Mouse (Mus musculus): Measurements from ENCODE around the gene Hoxa9.

DNA sequence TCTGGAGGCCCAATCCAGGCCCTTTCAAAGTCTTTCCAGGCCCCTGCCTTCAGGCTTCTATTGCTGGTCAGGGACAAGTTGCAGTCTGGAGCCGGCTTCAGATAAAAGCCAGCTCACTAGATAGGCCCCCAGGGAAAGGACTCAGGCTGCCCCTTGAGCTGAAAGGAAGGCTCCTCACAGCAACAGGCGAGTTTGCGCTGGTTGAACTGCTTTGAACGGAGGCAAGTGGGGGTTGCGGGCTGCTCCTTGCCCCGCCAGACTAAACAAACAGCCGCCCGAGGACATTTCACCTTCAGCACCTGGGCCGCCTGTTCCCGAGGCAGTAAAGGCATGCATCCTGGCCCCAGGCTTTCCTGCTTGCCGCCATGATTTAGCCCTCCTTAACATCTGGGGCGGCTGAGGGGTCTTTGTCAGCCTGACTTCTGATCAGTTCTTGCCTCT, 12.8 kb upstream of the Hoxa9 start:
- no peak for TF ChIP-seq CTCF (IDR thresholded peaks at IDR 0.05; ENCODE audit: low read depth)
- no peak for TF ChIP-seq EP300 (IDR thresholded peaks at IDR 0.05; ENCODE audit: low read depth)
